Comparison of ENCODE assay signal across 15 mouse cellular contexts in the genomic region with DNA sequence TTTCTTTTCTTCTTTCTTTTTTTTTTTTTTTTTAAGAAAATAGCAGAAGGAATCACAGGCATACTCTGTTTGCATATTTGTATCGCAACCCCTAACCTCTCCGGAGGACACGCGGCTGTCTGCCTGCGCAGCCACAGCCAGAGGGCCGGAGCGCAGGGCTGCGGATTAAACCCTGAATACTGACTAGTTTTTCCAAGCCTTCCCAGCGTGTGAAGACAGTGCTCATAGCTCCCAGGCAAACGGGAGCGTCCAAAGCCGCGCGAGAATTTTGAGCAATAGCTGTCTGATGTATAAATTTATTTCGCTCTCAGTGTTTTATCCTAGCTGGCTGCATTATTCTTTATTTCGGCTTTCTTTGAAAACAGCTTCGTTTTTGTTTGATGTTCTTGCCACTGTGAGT. TPM values are rescaled to one million over a fixed set of nuclear protein-coding genes. Genes with fewer than 3 reads are reported as not detected.
DNase-seq lines count a peak whose midpoint lies in the region; ATAC-seq and TF ChIP-seq lines count a peak whose summit lies in the region.
"Had no signal": no experiment of that assay in that cellular context is flagged by ENCODE, and none has a peak within 500 bp of the region (broad histone marks: within the 10 kb centered on the region; RNA-seq: fewer than 3 reads in every experiment).

No protein-coding gene starts in this region.

- H3K27ac ChIP-seq in forebrain, embryonic 14.5 days (ENCODE audit: low read depth, low read length), result no peak overlapping the region
- H3K27ac ChIP-seq in forebrain, embryonic 12.5 days, result no peak overlapping the region
- H3K27ac ChIP-seq in lung, embryonic 14.5 days (ENCODE audit: low read depth), result no peak overlapping the region
- no peak overlapping the region for H3K27ac ChIP-seq in midbrain, embryonic 10.5 days (replicated peaks)
- H3K27ac ChIP-seq: kidney, embryonic 15.5 days; neural tube, embryonic 15.5 days had no signal

- H3K4me3 ChIP-seq in forebrain, embryonic 14.5 days (ENCODE audit: low read depth, low read length), result no peak overlapping the region
- no peak overlapping the region for H3K4me3 ChIP-seq in forebrain, embryonic 12.5 days (replicated peaks)
- H3K4me3 ChIP-seq in lung, embryonic 14.5 days (ENCODE audit: low read depth, low read length), result no peak overlapping the region
- no peak overlapping the region for H3K4me3 ChIP-seq in midbrain, embryonic 10.5 days
- H3K4me3 ChIP-seq: kidney, embryonic 15.5 days; neural tube, embryonic 15.5 days had no signal

- no peak overlapping the region for H3K9ac ChIP-seq in forebrain, embryonic 14.5 days (ENCODE audit: low read length)
- no peak overlapping the region for H3K9ac ChIP-seq in forebrain, embryonic 12.5 days
- H3K9ac ChIP-seq in lung, embryonic 14.5 days, result no peak overlapping the region
- H3K9ac ChIP-seq: kidney, embryonic 15.5 days; neural tube, embryonic 15.5 days had no signal

- no peak overlapping the region for H3K4me2 ChIP-seq in forebrain, embryonic 14.5 days (ENCODE audit: low read length)
- no peak overlapping the region for H3K4me2 ChIP-seq in forebrain, embryonic 12.5 days
- H3K4me2 ChIP-seq in lung, embryonic 14.5 days, result no peak overlapping the region
- H3K4me2 ChIP-seq: kidney, embryonic 15.5 days; neural tube, embryonic 15.5 days had no signal

- H3K27me3 ChIP-seq in forebrain, embryonic 14.5 days (replicated peaks; ENCODE audit: control insufficient read depth, insufficient read depth, low read length), result no peaks in the 10 kb centered on the region
- H3K27me3 ChIP-seq in forebrain, embryonic 12.5 days, result no peaks in the 10 kb centered on the region
- no peaks in the 10 kb centered on the region for H3K27me3 ChIP-seq in lung, embryonic 14.5 days (ENCODE audit: insufficient read depth, low read length)
- H3K27me3 ChIP-seq in midbrain, embryonic 10.5 days (ENCODE audit: low read depth, poor library complexity, severe bottlenecking), result no peaks in the 10 kb centered on the region
- H3K27me3 ChIP-seq: kidney, embryonic 15.5 days; neural tube, embryonic 15.5 days had no signal

- no peak for ATAC-seq in forebrain, embryonic 14.5 days
- ATAC-seq in forebrain, embryonic 12.5 days (ENCODE audit: low FRiP score), result no peak
- ATAC-seq in lung, embryonic 14.5 days (ENCODE audit: insufficient read depth), result no peak

- H3K4me1 ChIP-seq in forebrain, embryonic 14.5 days (ENCODE audit: control insufficient read depth, insufficient read depth, low read length), result no peaks in the 10 kb centered on the region
- H3K4me1 ChIP-seq in forebrain, embryonic 12.5 days, result no peaks in the 10 kb centered on the region
- no peaks in the 10 kb centered on the region for H3K4me1 ChIP-seq in lung, embryonic 14.5 days (ENCODE audit: insufficient read depth)
- no peaks in the 10 kb centered on the region for H3K4me1 ChIP-seq in midbrain, embryonic 10.5 days
- H3K4me1 ChIP-seq: kidney, embryonic 15.5 days; neural tube, embryonic 15.5 days had no signal

- H3K9me3 ChIP-seq in forebrain, embryonic 14.5 days (replicated peaks; ENCODE audit: control insufficient read depth, low read length), result no peaks in the 10 kb centered on the region
- H3K9me3 ChIP-seq in forebrain, embryonic 12.5 days, result no peaks in the 10 kb centered on the region
- no peaks in the 10 kb centered on the region for H3K9me3 ChIP-seq in lung, embryonic 14.5 days (ENCODE audit: low read depth, low read length)
- H3K9me3 ChIP-seq in midbrain, embryonic 10.5 days (replicated peaks), result no peaks in the 10 kb centered on the region
- H3K9me3 ChIP-seq: kidney, embryonic 15.5 days; neural tube, embryonic 15.5 days had no signal

- TF ChIP-seq CTCF in lung, embryonic 14.5 days (IDR thresholded peaks at IDR 0.05; ENCODE audit: low read depth), result no peak

- no peaks in the 10 kb centered on the region for H3K36me3 ChIP-seq in forebrain, embryonic 14.5 days (ENCODE audit: control insufficient read depth, insufficient read depth, low read length)
- no peaks in the 10 kb centered on the region for H3K36me3 ChIP-seq in forebrain, embryonic 12.5 days (replicated peaks)
- no peaks in the 10 kb centered on the region for H3K36me3 ChIP-seq in lung, embryonic 14.5 days (ENCODE audit: insufficient read depth)
- no peaks in the 10 kb centered on the region for H3K36me3 ChIP-seq in midbrain, embryonic 10.5 days
- H3K36me3 ChIP-seq: kidney, embryonic 15.5 days; neural tube, embryonic 15.5 days had no signal

- 35% methylated on average over 17 of the region's 17 CpGs for WGBS in forebrain, embryonic 14.5 days
- WGBS in forebrain, embryonic 12.5 days, result 42% methylated on average over 17 of the region's 17 CpGs
- WGBS in lung, embryonic 14.5 days, result 53% methylated on average over 17 of the region's 17 CpGs
- whole genome bisulfite sequencing in midbrain, embryonic 10.5 days, result 49% methylated on average over 17 of the region's 17 CpGs

- DNase-seq in forebrain, embryonic 14.5 days (ENCODE audit: low spot score), result peak; percentile 10
- peak; percentile 1 for DNase-seq in lung, embryonic 14.5 days
- no peak for DNase-seq in lung, postnatal 10 days
- peak; percentile 36 for DNase-seq in midbrain, embryonic 10.5 days (ENCODE audit: low spot score)
- DNase-seq in retina, postnatal 1 day, result peak; percentile 11
- no peak for DNase-seq in adipocyte (ENCODE audit: low spot score)
- DNase-seq in adrenal gland, adult (ENCODE audit: inconsistent age in 2 of 2, low spot score in 1 of 2), result no peak
- DNase-seq: cerebellum, adult 18-20 months; layer of hippocampus, adult 9-11 months; lung, postnatal 36 days; right cerebral cortex, adult 18-20 months; thymus, postnatal 25 days had no signal

RNA-seq across cellular contexts. Expression of a gene that starts 51.1 kb away (rescaled TPM):
- 50.0 and 54.7 TPM in 2 replicates for polyA plus RNA-seq in forebrain, embryonic 14.5 days (2014; fragmentation: Nextera tagmentation; extraction: Ambion mirVana)
- 115 and 121 TPM in 2 replicates for polyA plus RNA-seq in forebrain, embryonic 12.5 days (2016; fragmentation: Nextera tagmentation; extraction: Ambion mirVana)
- 58.2 and 58.7 TPM in 2 replicates for polyA plus RNA-seq in lung, embryonic 14.5 days (2014; fragmentation: Nextera tagmentation; extraction: Ambion mirVana)
- polyA plus RNA-seq in midbrain, embryonic 10.5 days (2016; fragmentation: Nextera tagmentation; extraction: Ambion mirVana), result 109 and 110 TPM in 2 replicates

Comparison
In these comparisons a context has a peak if more than half of its experiments do, and no peak if none do; other contexts are left out.
1. DNase-seq: peak in forebrain, embryonic 14.5 days (single experiment), lung, embryonic 14.5 days (single experiment), midbrain, embryonic 10.5 days (single experiment) and retina, postnatal 1 day (single experiment); none in lung, postnatal 10 days (single experiment), adipocyte (single experiment) and adrenal gland, adult (0 of 2).